Mouse (Mus musculus) thymus, postnatal 36 days (tissue): Measurements from ENCODE around the gene Olfr834.

Experiments
- DNase-seq, 2 experiments: peaks; one replicate each; pipeline ENCODE4 v3.0.0; 2022; ENCODE audit warnings: mixed read lengths in 2 of 2

The Olfr834 gene

DNA sequence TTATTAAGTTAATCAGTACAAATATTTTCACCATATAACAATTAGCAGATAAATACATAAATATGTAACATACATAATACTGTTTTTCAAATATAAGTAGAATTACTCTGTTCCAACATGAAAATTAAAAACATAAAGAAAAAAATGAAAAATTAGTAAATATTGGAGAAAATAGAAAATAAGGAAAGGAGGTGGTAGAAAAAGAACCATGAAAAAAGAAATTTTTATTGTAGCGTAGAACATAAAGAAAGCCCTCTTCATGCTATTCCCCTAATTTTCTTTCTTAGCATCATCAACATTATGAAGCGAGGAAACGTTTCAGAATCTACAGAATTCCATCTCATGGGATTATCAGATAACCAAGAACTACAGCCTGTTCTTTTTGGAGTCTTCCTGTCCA is at the start of gene Olfr834:
Gene Olfr834 (plus strand): TSS at position 301 of the 400 bp plus-strand sequence.
- DNase-seq, result no peak

DNA sequence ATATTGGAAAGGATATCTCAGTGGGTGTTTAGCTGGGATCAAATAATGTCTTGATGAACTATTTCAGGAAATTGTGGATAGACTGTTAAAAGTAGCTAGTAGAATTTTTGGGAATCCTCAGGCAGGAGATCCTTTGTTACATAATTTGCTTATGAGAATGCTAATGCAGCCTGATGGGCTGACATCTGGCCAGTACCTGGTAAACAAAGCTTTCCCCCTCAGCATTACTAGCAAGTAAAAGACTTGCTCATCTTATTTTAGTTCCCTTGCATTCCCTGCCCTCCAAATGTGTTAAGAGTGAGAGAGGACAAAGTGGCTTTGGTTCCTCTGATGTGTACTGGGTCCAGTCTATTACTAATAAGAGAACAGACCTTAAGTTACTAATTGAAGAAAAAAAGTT is 25.8 kb upstream of the Olfr834 start:
- no peak for DNase-seq

DNA sequence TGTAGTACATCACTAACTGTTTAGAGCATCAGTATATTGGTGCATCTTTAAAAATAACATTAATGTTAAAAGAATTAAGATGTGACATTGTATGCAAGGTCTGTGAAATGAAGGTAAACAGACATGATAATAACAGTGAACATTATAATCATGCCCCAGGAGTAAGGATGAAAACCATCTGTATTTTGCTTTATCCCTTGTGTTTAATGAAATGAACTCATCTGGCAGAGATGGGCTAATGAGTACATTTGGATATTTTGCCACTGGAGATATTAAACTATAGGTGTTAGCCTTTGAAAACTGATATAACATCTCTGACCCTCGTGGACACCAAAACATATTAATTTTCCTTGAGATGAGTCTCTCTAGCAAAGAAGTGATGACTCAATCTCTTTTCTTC is 44.6 kb downstream of the Olfr834 start, which contains the start of gene Olfr835:
Gene Olfr835 (plus strand): TSS at position 301 of the 400 bp plus-strand sequence.
- DNase-seq, result no peak
